8 mouse cellular contexts compared by ENCODE assay signal in the genomic region with DNA sequence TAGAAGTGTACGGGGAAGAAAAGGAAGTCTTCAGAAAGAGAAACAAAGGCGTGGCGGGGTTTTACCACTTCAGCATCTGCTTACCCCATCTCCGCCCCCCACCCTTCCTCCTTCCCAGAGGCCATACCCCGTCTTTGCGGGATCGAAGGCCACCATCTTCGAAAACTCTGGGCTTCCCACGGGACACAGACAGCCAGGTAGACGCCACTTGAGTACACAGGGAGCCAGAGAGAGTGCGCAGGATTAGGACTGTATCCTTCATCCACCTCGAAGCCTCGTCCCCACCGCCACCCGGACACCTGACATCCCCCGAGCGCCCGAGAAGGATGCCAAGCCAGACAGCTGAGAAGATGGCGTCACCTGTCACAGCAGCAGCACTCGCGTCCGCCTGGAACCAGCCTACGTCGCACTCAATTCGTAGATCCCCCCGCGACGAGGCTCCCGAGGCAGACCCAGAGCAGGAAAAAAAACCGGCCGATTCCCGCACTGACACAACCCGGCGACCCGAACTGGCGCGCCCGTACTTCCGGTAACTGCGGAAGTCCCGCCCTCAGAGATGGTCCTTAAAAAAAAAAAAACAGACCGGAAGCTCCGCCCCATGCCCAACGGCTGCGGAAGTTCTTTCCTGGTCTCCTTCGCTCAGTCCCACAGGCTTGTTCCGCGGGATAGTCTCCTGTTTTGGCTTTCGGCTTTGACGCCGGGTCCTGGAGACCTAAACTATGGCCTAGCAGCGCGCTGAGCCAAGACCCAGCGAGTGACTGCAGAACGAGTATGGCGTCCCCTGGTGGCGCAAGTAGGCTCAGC. TPM values are rescaled to one million over a fixed set of nuclear protein-coding genes. Genes with fewer than 3 reads are reported as not detected.
DNase-seq lines count a peak whose midpoint lies in the region; ATAC-seq lines count a peak whose summit lies in the region.

No protein-coding gene starts in this region.

- peak overlapping the region; percentile 92 for H3K4me3 ChIP-seq in forebrain, embryonic 10.5 days
- peak overlapping the region; percentile 90 for H3K4me3 ChIP-seq in heart, embryonic 16.5 days (ENCODE audit: low read length)
- peak overlapping the region; percentile 94 for H3K4me3 ChIP-seq in liver, embryonic 15.5 days (replicated peaks)
- peak overlapping the region; percentile 72 for H3K4me3 ChIP-seq in neural tube, embryonic 12.5 days

- H3K36me3 ChIP-seq in forebrain, embryonic 10.5 days (replicated peaks) = peaks cover 14% of the 10 kb centered on the region
- H3K36me3 ChIP-seq in heart, embryonic 16.5 days (ENCODE audit: control insufficient read depth, insufficient read depth) = no peaks in the 10 kb centered on the region
- no peaks in the 10 kb centered on the region for H3K36me3 ChIP-seq in liver, embryonic 15.5 days (replicated peaks)
- H3K36me3 ChIP-seq in neural tube, embryonic 12.5 days = no peaks in the 10 kb centered on the region

- H3K4me1 ChIP-seq in forebrain, embryonic 10.5 days = peaks cover 17% of the 10 kb centered on the region
- H3K4me1 ChIP-seq in heart, embryonic 16.5 days (ENCODE audit: control insufficient read depth, insufficient read depth, low read length) = peaks cover 13% of the 10 kb centered on the region; the same call in 1 of the 2 replicates
- H3K4me1 ChIP-seq in liver, embryonic 15.5 days (replicated peaks) = peaks cover 22% of the 10 kb centered on the region
- H3K4me1 ChIP-seq in neural tube, embryonic 12.5 days = peaks cover 10% of the 10 kb centered on the region; the same call in 1 of the 2 replicates

- DNase-seq in c-Kit-negative CD71-positive TER-119-positive erythroid progenitor cells, embryonic 14.5 days (ENCODE audit: low read depth, low spot score) = peak; percentile 83
- peak; percentile 86 for DNase-seq in forebrain, embryonic 10.5 days (ENCODE audit: extremely low spot score, low spot score)
- peak; percentile 93 to 94 for DNase-seq in kidney, postnatal 36 days
- DNase-seq in telencephalon, adult 2 months (ENCODE audit: low read depth, low spot score) = peak; percentile 91

- peak overlapping the region; percentile 97 for H3K9ac ChIP-seq in heart, embryonic 16.5 days (ENCODE audit: low read length)
- H3K9ac ChIP-seq in liver, embryonic 15.5 days = peak overlapping the region; percentile 93
- peak overlapping the region; percentile 78 for H3K9ac ChIP-seq in neural tube, embryonic 12.5 days

- under 1% methylated on average over 57 of the region's 57 CpGs for WGBS in forebrain, embryonic 10.5 days
- under 1% methylated on average over 57 of the region's 57 CpGs for WGBS in heart, embryonic 16.5 days
- under 1% methylated on average over 57 of the region's 57 CpGs for WGBS in liver, embryonic 15.5 days (ENCODE audit: insufficient replicate concordance)
- under 1% methylated on average over 57 of the region's 57 CpGs for WGBS in neural tube, embryonic 12.5 days

- no peaks in the 10 kb centered on the region for H3K27me3 ChIP-seq in forebrain, embryonic 10.5 days (ENCODE audit: poor library complexity, severe bottlenecking)
- H3K27me3 ChIP-seq in heart, embryonic 16.5 days (ENCODE audit: control insufficient read depth, insufficient read depth, low read length) = no peaks in the 10 kb centered on the region
- H3K27me3 ChIP-seq in liver, embryonic 15.5 days = no peaks in the 10 kb centered on the region
- H3K27me3 ChIP-seq in neural tube, embryonic 12.5 days (replicated peaks) = no peaks in the 10 kb centered on the region

- no peaks in the 10 kb centered on the region for H3K9me3 ChIP-seq in forebrain, embryonic 10.5 days
- no peaks in the 10 kb centered on the region for H3K9me3 ChIP-seq in heart, embryonic 16.5 days (replicated peaks; ENCODE audit: control insufficient read depth, low read length)
- no peaks in the 10 kb centered on the region for H3K9me3 ChIP-seq in liver, embryonic 15.5 days (replicated peaks)
- H3K9me3 ChIP-seq in neural tube, embryonic 12.5 days = no peaks in the 10 kb centered on the region

- H3K4me2 ChIP-seq in heart, embryonic 16.5 days (ENCODE audit: low read depth, low read length) = peak overlapping the region; percentile 90
- H3K4me2 ChIP-seq in liver, embryonic 15.5 days = peak overlapping the region; percentile 77
- H3K4me2 ChIP-seq in neural tube, embryonic 12.5 days (replicated peaks) = peak overlapping the region; percentile 76

- ATAC-seq in CD4-positive, CD25-positive, alpha-beta regulatory T cell, adult 4 months = peak; percentile 79
- peak; percentile 88 for ATAC-seq in heart, embryonic 16.5 days (replicated peaks; ENCODE audit: extremely low read depth, insufficient read depth, low FRiP score)
- peak; percentile 83 for ATAC-seq in liver, embryonic 15.5 days (ENCODE audit: insufficient read depth)
- ATAC-seq in neural tube, embryonic 12.5 days (ENCODE audit: low FRiP score, low read depth) = peak; percentile 91

- peak overlapping the region; percentile 95 for H3K27ac ChIP-seq in forebrain, embryonic 10.5 days
- peak overlapping the region; percentile 100 for H3K27ac ChIP-seq in heart, embryonic 16.5 days (ENCODE audit: low read length)
- H3K27ac ChIP-seq in liver, embryonic 15.5 days (replicated peaks) = peak overlapping the region; percentile 98
- H3K27ac ChIP-seq in neural tube, embryonic 12.5 days = peak overlapping the region; percentile 89

RNA-seq across cellular contexts. Expression of a gene that starts 1.0 kb away (rescaled TPM):
- polyA plus RNA-seq in CD4-positive, CD25-positive, alpha-beta regulatory T cell, adult 4 months (2017; shearing (Covaris generic)) = 10 to 100 TPM; 40.3 to 48.3 TPM
- 31.0 and 32.1 TPM in 2 replicates for polyA plus RNA-seq in forebrain, embryonic 10.5 days (2016; fragmentation: Nextera tagmentation; extraction: Ambion mirVana)
- polyA plus RNA-seq in heart, embryonic 16.5 days (2015; fragmentation: Nextera tagmentation; extraction: Ambion mirVana) = 18.7 and 20.6 TPM in 2 replicates
- 7.0 and 7.2 TPM in 2 replicates for polyA plus RNA-seq in liver, embryonic 15.5 days (2015; fragmentation: Nextera tagmentation; extraction: Ambion mirVana)
- 52.8 and 53.1 TPM in 2 replicates for polyA plus RNA-seq in neural tube, embryonic 12.5 days (2016; fragmentation: Nextera tagmentation; extraction: Ambion mirVana)

RNA-seq across cellular contexts. Expression of a gene that starts 14.6 kb away (rescaled TPM):
- 10 to 100 TPM; 35.2 to 40.3 TPM for polyA plus RNA-seq in CD4-positive, CD25-positive, alpha-beta regulatory T cell, adult 4 months (2017; shearing (Covaris generic))
- 175 and 182 TPM in 2 replicates for polyA plus RNA-seq in forebrain, embryonic 10.5 days (2016; fragmentation: Nextera tagmentation; extraction: Ambion mirVana)
- polyA plus RNA-seq in heart, embryonic 16.5 days (2015; fragmentation: Nextera tagmentation; extraction: Ambion mirVana) = 40.1 and 49.2 TPM in 2 replicates
- polyA plus RNA-seq in liver, embryonic 15.5 days (2015; fragmentation: Nextera tagmentation; extraction: Ambion mirVana) = 82.0 and 85.3 TPM in 2 replicates
- polyA plus RNA-seq in neural tube, embryonic 12.5 days (2016; fragmentation: Nextera tagmentation; extraction: Ambion mirVana) = 103 and 117 TPM in 2 replicates

Comparison
In these comparisons a context has a peak if more than half of its experiments do, and no peak if none do; other contexts are left out.
1. Peak in every context shown above with its lines: DNase-seq, ATAC-seq, H3K4me3 ChIP-seq and H3K27ac ChIP-seq.